Mouse (Mus musculus) urinary bladder, adult 18-20 months (tissue): ENCODE results near the gene Dnm3.

Experiments used
- DNase-seq, 2 experiments: peaks; one replicate each; pipeline ENCODE4 v3.0.0; 2022; ENCODE audit warnings: low spot score in 2 of 2, mixed read lengths in 2 of 2

Gene Dnm3

DNA sequence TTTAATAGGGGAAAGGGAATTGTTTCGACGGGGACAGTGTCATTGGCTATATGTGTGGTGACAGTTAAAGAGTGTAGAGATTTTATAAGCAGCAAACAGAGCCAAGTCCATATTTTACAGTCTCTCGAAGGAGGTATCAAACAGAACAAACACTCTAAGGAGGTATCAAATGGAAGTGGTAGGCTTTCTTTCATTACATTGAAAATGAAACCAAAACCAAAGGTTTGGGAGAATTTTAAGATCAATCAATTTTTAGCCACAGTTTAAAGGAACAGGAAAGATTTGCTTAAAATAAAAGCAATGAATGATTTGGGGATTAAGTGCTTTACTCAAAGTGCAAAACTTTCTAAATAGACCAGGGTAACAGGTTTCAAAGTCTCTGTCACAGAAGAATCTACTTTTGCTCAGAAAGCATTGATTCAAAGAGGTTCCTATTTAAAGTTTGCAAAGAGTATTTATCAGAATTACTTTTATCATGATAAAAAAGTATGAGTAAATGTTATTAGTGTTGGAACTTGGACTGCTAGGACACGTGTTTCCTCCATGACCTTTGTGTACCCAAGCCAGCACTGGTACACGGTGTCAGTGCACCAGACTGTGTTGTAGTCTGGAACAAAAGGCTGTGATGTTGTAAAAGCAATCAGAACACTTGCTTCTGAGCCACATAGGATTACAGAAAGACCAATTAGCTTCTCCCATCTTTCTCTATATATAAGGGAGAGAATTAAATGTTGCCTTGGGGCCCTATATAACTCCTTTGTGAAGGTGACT lies 526.6 kb downstream of the Dnm3 start:
- DNase-seq = no peak

DNA sequence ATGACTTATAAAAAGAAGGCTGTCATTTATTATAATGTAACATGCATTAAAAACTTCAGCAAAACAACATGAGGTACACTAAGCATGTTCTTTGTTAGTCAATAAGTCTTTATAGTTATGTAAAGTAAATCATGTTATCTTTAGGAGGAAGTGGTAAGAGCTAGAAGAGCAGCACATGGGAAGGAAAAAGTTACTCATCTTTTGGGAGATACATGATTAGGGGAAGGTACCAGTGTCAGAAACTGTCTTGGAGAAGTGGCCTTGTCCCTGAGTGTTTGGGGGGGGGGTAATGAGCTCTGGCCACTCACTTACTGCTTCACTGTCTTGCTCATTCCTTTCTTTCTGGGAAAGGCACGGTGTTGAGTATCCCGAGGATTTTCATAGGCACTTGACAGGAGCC lies 535.8 kb downstream of the Dnm3 start:
- DNase-seq = no peak
